Mouse (Mus musculus) Patski (cell line): Measurements from ENCODE around the gene Ace. TPM values are rescaled to one million over a fixed set of nuclear protein-coding genes. Genes with fewer than 3 reads are reported as not detected.

Experiments
- ATAC-seq: fragments of 100-300 bp; one replicate; pipeline ENCODE4 v1.8.0; 2021
- CTCF ChIA-PET: fragments of 350-600 bp; sonication (Branson Sonifier 250); formaldehyde crosslinking; loops from one replicate; lab custom pipeline; 2022; ENCODE audit warnings: inconsistent platforms; lab: Charles Lee
- POLR2A ChIA-PET: fragments of 350-600 bp; sonication (Branson Sonifier 250); formaldehyde crosslinking; loops from one replicate; lab custom pipeline; 2022; ENCODE audit warnings: antibody characterized with exemption, inconsistent platforms; lab: Charles Lee
- DNase-seq: peaks from one replicate; pipeline ENCODE4 v3.0.0-alpha.2; 2011; ENCODE audit warnings: low read depth, low spot score
- H3K27me3 ChIP-seq: fragments of 371-371 bp; one replicate; pipeline ENCODE4 v1.5.1; 2021
- CTCF ChIP-seq: fragments of 100-300 bp; IDR thresholded peaks from one replicate; pipeline ENCODE4 v1.5.1; 2021
- in situ Hi-C: fragments of 300-500 bp; cut with MboI; formaldehyde crosslinking; loops from 3 replicates; pipeline ENCODE4 v1.11.1; 2018; ENCODE audit warnings: low pct_unique_long_range_greater_than_20kb, mixed read lengths
- polyA plus RNA-seq: library from polyadenylated mRNA; unstranded; gene quantifications from one replicate; pipeline ENCODE4 v1.2.3, GENCODE M21; 2021

Gene Ace
- polyA plus RNA-seq, 1 experiment from 2014 or later, result 0.33 TPM

DNA sequence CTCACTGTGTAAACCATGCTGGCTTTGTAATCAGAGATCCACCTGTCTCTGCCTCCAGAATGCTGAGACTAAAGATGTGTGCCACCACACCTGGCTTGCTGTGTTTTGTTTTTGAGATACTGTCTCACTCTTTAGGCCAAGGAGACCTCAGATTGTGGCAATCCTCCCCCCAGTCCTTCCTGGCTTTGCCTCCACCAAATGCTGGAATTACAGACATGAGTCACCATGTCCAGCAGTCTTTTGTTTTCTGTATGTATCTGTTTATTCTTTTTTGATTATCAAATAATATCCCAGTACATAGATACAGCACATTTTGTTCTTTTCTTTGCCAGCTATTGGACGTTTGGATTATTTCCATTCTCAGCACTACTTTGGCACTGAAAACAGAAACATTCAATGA lies 9.2 kb upstream of the Ace start:
- DNase-seq, result no peak
- in situ Hi-C loops, result no loop called here
- H3K27me3 ChIP-seq, result no peaks in the 10 kb centered on the region
- ChIA-PET CTCF (no interaction called here), POLR2A (no interaction called here)
- no peak for TF ChIP-seq CTCF
- ATAC-seq, result no peak

DNA sequence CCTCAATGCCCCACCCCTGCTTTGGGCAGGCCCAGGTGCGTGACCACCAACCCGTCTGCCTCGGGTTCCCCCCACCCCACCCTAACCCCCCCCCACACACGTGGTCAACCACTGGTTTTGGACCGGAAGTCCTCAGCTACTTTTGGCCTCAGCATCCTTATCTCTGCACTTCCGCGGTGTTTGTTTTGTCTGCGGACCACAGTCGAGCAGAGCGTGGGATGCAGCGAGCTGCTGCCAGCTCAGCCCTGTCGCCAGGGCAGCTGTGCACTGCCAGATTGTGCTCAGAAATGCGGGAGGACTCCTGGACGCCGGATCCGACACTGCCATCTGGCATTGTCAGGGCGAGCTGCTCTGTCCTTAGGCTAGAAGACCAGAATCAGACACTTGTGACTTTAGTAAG lies 8.4 kb upstream of the Ace start:
- DNase-seq, result no peak

DNA sequence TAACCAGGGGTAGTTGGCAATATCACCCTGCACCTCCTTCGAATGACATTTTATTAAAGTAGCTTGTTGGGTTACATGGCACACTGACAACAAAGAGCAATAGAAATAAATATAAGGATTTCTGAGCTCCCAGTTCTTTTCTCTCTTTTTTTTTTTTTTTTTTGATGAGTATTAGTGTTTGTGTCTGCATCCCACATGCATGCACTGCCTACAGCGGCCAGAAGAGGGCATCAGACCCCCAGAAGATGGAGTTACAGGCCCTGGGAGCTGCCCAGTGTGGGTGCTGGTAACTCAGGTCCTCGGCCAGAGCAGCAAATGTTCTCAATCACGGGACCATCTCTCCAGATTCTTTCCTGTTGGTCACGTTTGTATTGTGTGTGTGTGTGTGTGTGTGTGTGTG lies 3.1 kb upstream of the Ace start:
- ATAC-seq (no peak), DNase-seq (no peak)
- in situ Hi-C loops, result loop anchor here (5.0 kb wide), 1 partner anchor 32 kb away; no protein-coding TSS in a partner anchor
- ChIA-PET POLR2A (no interaction called here), CTCF (interaction anchor here (1.2 kb wide), 1 partner anchor 20 kb away, joined by 3 read pairs; no protein-coding TSS in a partner anchor)
- TF ChIP-seq CTCF, result no peak
- peaks cover 19% of the 10 kb centered on the region for H3K27me3 ChIP-seq

More for the DNA sequence above, 8.4 kb upstream of the Ace start:
- POLR2A ChIA-PET, result no interaction called here
- in situ Hi-C loops, result no loop called here
- CTCF ChIA-PET, result interaction anchor here (1.0 to 1.7 kb wide), 2 partner anchors 9 kb away, joined by 3 to 4 read pairs; no protein-coding TSS in a partner anchor
- ATAC-seq, result no peak
- TF ChIP-seq CTCF, result no peak
- no peaks in the 10 kb centered on the region for H3K27me3 ChIP-seq

DNA sequence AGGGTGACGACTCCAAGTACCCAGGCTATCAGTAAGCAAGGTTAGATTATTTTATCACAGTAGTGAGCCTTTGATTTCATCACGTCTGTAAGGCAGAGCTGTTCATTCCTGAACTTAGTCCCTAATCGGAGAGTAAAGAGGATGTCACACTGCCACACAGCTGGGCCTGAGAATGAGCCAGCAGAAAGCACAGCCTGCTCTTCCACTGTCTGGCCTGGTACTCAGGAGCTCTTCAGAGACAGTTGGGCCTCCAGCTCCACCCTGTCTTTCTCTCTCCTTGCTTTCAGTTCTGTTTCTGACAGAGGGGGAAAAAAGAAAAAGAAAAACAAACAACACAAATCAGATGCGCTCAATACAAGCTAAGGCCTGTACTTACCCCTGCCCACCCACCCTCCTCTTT lies 1.5 kb upstream of the Ace start:
- H3K27me3 ChIP-seq, result peaks cover 19% of the 10 kb centered on the region
- TF ChIP-seq CTCF, result no peak
- ATAC-seq, result no peak
- DNase-seq, result no peak
- ChIA-PET CTCF (no interaction called here), POLR2A (no interaction called here)
- in situ Hi-C loops, result loop anchor here (5.0 kb wide), 1 partner anchor 34 kb away; no protein-coding TSS in a partner anchor

DNA sequence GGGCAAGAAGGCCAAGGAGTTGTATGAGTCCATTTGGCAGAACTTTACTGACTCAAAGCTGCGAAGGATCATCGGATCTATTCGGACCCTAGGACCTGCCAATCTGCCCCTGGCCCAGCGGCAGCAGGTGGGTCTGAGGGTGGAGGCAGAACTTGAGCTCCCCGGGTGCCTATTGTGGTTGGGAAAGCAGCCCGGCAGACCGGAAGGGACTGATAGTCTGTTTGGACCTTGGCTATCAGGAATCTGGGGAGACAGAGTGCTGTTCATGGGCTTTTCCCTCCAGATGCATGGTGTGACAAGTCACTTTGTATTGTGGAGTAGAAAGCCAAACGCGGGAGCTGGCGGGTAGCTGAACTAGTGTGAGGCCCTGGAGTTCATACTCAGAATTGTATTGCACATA lies 1.2 kb downstream of the Ace start:
- H3K27me3 ChIP-seq, result peaks cover 30% of the 10 kb centered on the region
- TF ChIP-seq CTCF, result no peak
- ATAC-seq (no peak), DNase-seq (no peak)
- CTCF ChIA-PET, result interaction anchor here (0.8 kb wide), 1 partner anchor 9 kb away, joined by 3 read pairs; no protein-coding TSS in a partner anchor
- POLR2A ChIA-PET, result interaction anchor here (1.1 kb wide), 1 partner anchor 58 kb away, joined by 4 read pairs; no protein-coding TSS in a partner anchor
- in situ Hi-C loops, result loop anchor here (5.0 kb wide), 1 partner anchor 37 kb away; no protein-coding TSS in a partner anchor

DNA sequence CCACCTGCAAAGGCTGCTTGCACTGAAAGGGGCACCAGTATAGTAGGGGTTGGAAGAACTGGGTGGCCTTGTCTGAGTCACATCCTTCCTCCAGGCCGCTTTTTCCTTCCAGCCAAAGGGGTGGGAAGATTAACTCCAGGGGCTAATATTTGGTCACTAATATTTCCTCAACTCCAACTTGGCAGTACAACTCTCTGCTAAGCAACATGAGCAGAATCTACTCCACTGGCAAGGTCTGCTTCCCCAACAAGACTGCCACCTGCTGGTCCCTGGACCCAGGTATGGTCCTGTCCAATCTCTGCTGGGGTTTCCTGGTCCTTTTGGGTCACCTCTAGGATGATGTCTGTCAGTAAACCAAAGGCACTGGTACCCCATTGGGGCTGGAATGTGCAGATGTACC lies 1.8 kb downstream of the Ace start:
- in situ Hi-C loops, result loop anchor here (5.0 kb wide), 1 partner anchor 37 kb away; no protein-coding TSS in a partner anchor
- TF ChIP-seq CTCF, result no peak
- H3K27me3 ChIP-seq, result peaks cover 33% of the 10 kb centered on the region
- ATAC-seq, result no peak
- ChIA-PET CTCF (no interaction called here), POLR2A (no interaction called here)
- DNase-seq, result no peak

DNA sequence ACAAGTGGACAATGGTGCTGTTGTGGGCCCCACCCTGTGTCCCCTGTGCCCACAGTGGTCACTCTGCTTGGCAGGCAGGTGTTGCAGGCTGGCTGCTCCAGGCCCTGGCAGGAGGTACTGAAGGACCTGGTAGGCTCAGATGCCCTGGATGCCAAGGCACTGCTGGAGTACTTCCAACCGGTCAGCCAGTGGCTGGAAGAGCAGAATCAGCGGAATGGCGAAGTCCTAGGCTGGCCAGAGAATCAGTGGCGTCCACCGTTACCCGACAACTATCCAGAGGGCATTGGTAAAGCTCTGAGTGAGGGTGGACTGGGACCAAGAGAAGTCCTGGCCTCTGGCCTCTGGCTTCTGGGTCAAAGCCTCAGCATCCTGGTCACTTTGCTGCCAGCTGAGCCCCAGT lies 6.8 kb downstream of the Ace start:
- H3K27me3 ChIP-seq, result peaks cover 14% of the 10 kb centered on the region
- DNase-seq, result no peak
- TF ChIP-seq CTCF, result no peak
- no peak for ATAC-seq
- POLR2A ChIA-PET, result no interaction called here
- in situ Hi-C loops, result no loop called here
- CTCF ChIA-PET, result no interaction called here

DNA sequence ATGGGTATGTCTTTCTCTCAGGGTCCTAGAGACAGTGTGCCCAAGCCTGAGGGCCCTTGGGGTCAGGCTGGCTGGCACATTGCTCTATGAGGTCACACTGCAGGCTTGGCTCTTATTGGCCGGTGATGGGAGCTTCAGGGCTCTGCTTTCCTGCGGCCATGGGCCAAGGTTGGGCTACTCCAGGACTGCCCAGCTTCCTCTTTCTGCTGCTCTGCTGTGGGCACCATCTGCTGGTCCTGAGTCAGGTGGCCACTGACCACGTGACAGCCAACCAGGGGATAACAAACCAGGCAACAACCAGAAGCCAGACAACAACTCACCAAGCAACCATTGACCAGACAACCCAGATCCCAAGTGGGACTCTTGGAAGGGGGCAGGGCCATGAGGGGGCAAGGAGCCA lies 7.3 kb downstream of the Ace start:
- in situ Hi-C loops, result no loop called here
- no peak for DNase-seq
- peaks cover 17% of the 10 kb centered on the region for H3K27me3 ChIP-seq
- ATAC-seq, result no peak
- TF ChIP-seq CTCF, result no peak
- ChIA-PET POLR2A (no interaction called here), CTCF (no interaction called here)

DNA sequence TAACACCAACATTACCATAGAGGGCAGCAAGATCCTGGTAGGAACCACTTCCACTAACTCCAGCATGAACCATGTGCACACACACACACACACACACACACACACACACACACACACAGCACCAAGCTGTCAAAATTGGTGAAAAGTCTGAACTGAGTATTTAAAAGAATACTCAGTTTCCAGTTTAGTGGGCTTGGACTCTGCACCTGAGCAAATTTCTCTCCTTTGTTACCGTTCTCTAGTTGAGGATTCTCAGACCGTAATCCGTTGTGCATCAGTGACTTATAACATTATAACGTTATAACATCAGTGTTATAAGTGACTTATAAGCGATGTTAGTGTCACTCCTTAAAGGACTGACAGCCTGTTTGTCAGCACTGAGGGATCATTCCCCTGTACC lies 7.9 kb downstream of the Ace start:
- DNase-seq, result no peak
- in situ Hi-C loops, result no loop called here
- no peak for ATAC-seq
- CTCF ChIA-PET, result no interaction called here
- POLR2A ChIA-PET, result no interaction called here
- TF ChIP-seq CTCF, result no peak
- H3K27me3 ChIP-seq, result peaks cover 18% of the 10 kb centered on the region

DNA sequence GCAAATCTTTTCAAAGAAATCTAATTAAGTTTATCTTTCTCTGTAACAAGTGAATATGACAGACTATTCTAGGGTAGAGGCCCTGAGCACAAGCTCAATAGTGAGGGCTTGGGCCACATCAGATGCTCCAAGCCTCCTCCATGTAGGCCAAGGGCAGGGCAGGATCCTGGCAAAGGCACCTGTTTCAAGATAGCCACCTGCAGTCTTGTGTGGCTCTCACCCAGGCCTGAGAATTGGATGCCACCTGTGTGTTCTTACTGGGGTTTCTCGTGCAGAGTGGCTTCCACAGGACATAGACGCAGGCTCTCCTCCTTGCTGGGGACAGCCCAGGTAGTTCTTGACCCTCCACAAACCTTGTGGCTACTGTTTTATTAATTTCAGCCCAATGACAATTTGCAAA lies 10.5 kb downstream of the Ace start:
- no peak for TF ChIP-seq CTCF
- ATAC-seq (no peak), DNase-seq (no peak)
- in situ Hi-C loops, result no loop called here
- peaks cover 20% of the 10 kb centered on the region for H3K27me3 ChIP-seq
- ChIA-PET CTCF (no interaction called here), POLR2A (no interaction called here)

DNA sequence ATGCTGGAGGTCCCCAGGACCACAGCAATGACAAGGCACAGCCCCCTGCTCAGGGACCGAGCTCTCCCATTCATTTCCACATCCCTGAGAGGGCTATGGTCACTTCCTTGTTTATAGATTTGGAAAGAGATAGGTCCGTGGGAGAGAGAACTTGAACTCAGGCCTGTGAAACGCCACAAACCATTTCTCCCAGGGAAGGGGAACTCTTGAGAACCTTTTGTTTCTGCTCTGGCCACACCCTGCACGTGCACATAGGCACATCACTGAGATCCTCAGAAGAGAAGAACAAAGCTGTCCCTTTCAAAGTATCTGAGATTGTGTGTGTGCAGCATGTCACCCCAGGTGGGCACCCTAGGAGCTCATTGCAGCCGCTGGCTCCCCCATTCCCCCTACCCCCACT lies 10.9 kb downstream of the Ace start:
- ChIA-PET POLR2A (interaction anchor here (0.7 kb wide), 1 partner anchor 27 kb away, joined by 3 read pairs; no protein-coding TSS in a partner anchor), CTCF (no interaction called here)
- no peak for TF ChIP-seq CTCF
- peaks cover 20% of the 10 kb centered on the region for H3K27me3 ChIP-seq
- ATAC-seq (no peak), DNase-seq (no peak)
- in situ Hi-C loops, result no loop called here

DNA sequence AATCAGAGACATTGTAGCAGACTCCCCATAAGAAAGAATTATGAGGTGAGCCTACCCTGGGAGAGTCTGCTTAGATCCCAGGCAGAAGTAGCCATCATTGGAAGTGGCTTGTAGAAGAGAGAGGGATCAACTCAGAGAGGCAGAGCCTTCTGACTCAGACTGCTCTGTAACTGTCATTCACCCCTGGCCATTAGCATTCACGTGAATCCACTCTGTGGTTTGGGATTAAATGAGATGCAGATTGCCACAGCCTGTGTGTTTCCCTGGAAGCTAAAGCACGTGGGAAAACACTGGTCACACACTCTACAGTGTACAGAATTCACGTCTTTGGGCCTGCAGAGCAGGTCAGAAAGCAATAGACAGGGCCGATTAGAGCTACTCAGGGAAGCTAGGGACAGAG lies 16.7 kb downstream of the Ace start:
- CTCF ChIA-PET, result interaction anchor here (1.7 kb wide), 1 partner anchor 42 kb away, joined by 3 read pairs; no protein-coding TSS in a partner anchor
- TF ChIP-seq CTCF, result no peak

More for the DNA sequence above, 16.7 kb downstream of the Ace start:
- POLR2A ChIA-PET, result no interaction called here
- DNase-seq (no peak), ATAC-seq (peak; percentile 65)
- in situ Hi-C loops, result no loop called here
- H3K27me3 ChIP-seq, result peaks cover 24% of the 10 kb centered on the region
